Mouse (Mus musculus) thymus, postnatal 14 days (tissue): ENCODE data around the gene Cacnb3.

Source experiments
- DNase-seq: peaks from one replicate; pipeline ENCODE4 v3.0.0; 2021

Cacnb3 gene

GRCm38 (mm10) chr15:98677977-98678376 lies 47.3 kb downstream of the Cacnb3 start:
- DNase-seq: no peak

GRCm38 (mm10) chr15:98680660-98681059 lies 50.0 kb downstream of the Cacnb3 start:
- DNase-seq: no peak

GRCm38 (mm10) chr15:98681633-98682032 lies 51.0 kb downstream of the Cacnb3 start:
- no peak for DNase-seq

GRCm38 (mm10) chr15:98683177-98683576 lies 52.5 kb downstream of the Cacnb3 start:
- no peak for DNase-seq

- DNase-seq: no peak
Measured at GRCm38 (mm10) chr15:98683746-98684145, 53.1 kb downstream of the Cacnb3 start.

- DNase-seq: no peak
Measured at GRCm38 (mm10) chr15:98685926-98686325, 55.3 kb downstream of the Cacnb3 start.

GRCm38 (mm10) chr15:98689682-98690081 lies 59.0 kb downstream of the Cacnb3 start:
- DNase-seq: no peak

- DNase-seq: no peak
Measured at GRCm38 (mm10) chr15:98691486-98692147, 61.0 kb downstream of the Cacnb3 start.

- DNase-seq: no peak
Measured at GRCm38 (mm10) chr15:98692171-98692715, 61.6 kb downstream of the Cacnb3 start.
